Mouse (Mus musculus): ENCODE results near the gene Ttll13.
A peak's percentile ranks its signal among the peaks of the same experiment; 100 is the strongest.

DNA sequence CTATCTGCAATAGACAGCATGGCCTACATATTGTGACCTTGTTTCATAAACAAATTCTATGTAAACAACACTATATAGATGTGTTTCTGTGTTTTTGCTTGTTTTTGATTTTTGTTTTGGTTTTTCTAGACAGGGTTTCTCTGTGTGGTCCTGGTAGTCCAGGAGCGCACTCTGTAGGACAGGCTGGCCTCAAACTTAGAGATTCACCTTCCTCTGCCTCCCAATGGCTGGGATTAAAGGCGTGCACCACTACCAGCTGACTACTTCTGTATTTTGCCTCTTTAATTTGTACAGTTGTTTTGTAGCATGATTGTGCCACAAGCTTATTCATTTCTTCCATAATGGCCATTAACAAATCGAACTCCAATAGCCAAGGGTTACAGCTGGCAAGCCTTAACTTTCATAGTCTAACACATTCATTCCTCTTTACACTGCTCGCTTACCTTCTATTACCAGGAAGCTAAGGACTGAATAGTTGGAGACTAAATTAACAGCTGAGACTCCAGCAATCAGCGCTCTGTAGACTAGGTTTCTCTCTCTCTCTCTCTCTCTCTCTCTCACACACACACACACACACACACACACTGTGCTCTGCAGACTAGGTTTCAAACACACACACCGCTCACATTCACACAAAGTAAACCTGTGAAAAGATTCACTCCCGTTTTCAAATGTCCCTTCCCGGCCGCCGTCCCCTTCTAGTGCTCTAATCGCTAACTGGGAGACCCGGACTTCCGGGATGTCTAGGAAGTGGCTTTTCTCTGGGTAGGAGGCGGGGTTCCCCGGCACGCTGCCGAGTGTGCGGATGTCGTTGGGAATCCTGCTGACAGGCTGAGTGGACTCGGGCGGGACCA is 22.9 kb downstream of the Ttll13 start, which contains the start of gene Vps33b:
- TF ChIP-seq FLI1 (IDR thresholded peaks at IDR 0.05; ENCODE audit: low read length) = 0 out of 2 replicates have a peak, but pooled peaks have one; percentile 14
- TF ChIP-seq GATA1 (IDR thresholded peaks at IDR 0.05; ENCODE audit: borderline replicate concordance, low read length) = no peak; the same call in 2 of the 3 replicates
